Mouse (Mus musculus) liver, embryonic 13.5 days (tissue): ENCODE data around the gene Krt12. TPM values are rescaled to one million over a fixed set of nuclear protein-coding genes. Genes with fewer than 3 reads are reported as not detected.

ENCODE experiments used
- ATAC-seq: fragments of 200-750 bp; cut with Nextera tagmentation; 2 replicates; pipeline ENCODE4 v1.8.0; 2017; ENCODE audit warnings: low read depth, mild to moderate bottlenecking, moderate number of reproducible peaks, moderate library complexity
- DNase-seq: peaks from one replicate; pipeline ENCODE4 v3.0.0; 2022
- H3K27ac ChIP-seq: fragments of 300-500 bp; sonication (generic); 2 replicates; pipeline ENCODE4 v1.5.1; 2015; ENCODE audit warnings: moderate library complexity, mild to moderate bottlenecking, inconsistent platforms
- H3K27me3 ChIP-seq: fragments of 300-500 bp; sonication (generic); 2 replicates; pipeline ENCODE4 v1.6.1; 2015; ENCODE audit warnings: mild to moderate bottlenecking, inconsistent platforms
- H3K36me3 ChIP-seq: fragments of 300-500 bp; sonication (generic); 2 replicates; pipeline ENCODE4 v1.6.1; 2015; ENCODE audit warnings: mild to moderate bottlenecking, inconsistent platforms
- H3K4me1 ChIP-seq: fragments of 300-500 bp; sonication (generic); replicated peaks from 2 replicates; pipeline ENCODE4 v1.6.1; 2015; ENCODE audit warnings: inconsistent platforms
- H3K4me2 ChIP-seq: fragments of 300-500 bp; sonication (generic); 2 replicates; pipeline ENCODE4 v1.6.1; 2015; ENCODE audit warnings: inconsistent platforms, mild to moderate bottlenecking, moderate library complexity
- H3K4me3 ChIP-seq: fragments of 300-500 bp; sonication (generic); replicated peaks from 2 replicates; pipeline ENCODE4 v1.5.1; 2015; ENCODE audit warnings: mild to moderate bottlenecking, inconsistent platforms
- H3K9ac ChIP-seq: fragments of 300-500 bp; sonication (generic); 2 replicates; pipeline ENCODE4 v1.6.1; 2015; ENCODE audit warnings: mild to moderate bottlenecking, inconsistent platforms
- H3K9me3 ChIP-seq: fragments of 300-500 bp; sonication (generic); replicated peaks from 2 replicates; pipeline ENCODE4 v1.6.1; 2016; ENCODE audit warnings: inconsistent platforms
- WGBS: fragments of 180-500 bp; shearing (Covaris S2); methylation state at CpG from one replicate; pipeline ENCODE4 v1.1.7; 2015; ENCODE audit not compliant: insufficient replicate concordance; 5-methylcytosine and 5-hydroxymethylcytosine counted together
- polyA plus RNA-seq: library from polyadenylated mRNA; unstranded; fragments of >200 nt; fragmentation: Nextera tagmentation; extraction: Ambion mirVana; gene quantifications from 2 replicates; pipeline ENCODE4 v1.2.1, GENCODE M21; 2015

The Krt12 gene
- polyA plus RNA-seq, 1 experiment from 2014 or later: not detected

- H3K36me3 ChIP-seq: no peaks in the 10 kb centered on the region
- no peaks in the 10 kb centered on the region for H3K9me3 ChIP-seq
- H3K4me2 ChIP-seq: no peak overlapping the region
- no peak overlapping the region for H3K9ac ChIP-seq
- no peak for DNase-seq
- ATAC-seq: no peak
- no peaks in the 10 kb centered on the region for H3K27me3 ChIP-seq
- WGBS: 39% methylated on average over 8 of the region's 8 CpGs
- no peak overlapping the region for H3K4me3 ChIP-seq
- H3K4me1 ChIP-seq: no peaks in the 10 kb centered on the region
- no peak overlapping the region for H3K27ac ChIP-seq
Observed at GRCm38 (mm10) chr11:99398832-99399231, 23.2 kb downstream of the Krt12 start.

GRCm38 (mm10) chr11:99398084-99398483, 24.0 kb downstream of the Krt12 start:
- Histone ChIP-seq H3K4me3 (no peak overlapping the region), H3K27me3 (no peaks in the 10 kb centered on the region), H3K36me3 (no peaks in the 10 kb centered on the region), H3K4me1 (no peaks in the 10 kb centered on the region), H3K9ac (no peak overlapping the region), H3K27ac (no peak overlapping the region), H3K4me2 (no peak overlapping the region), H3K9me3 (no peaks in the 10 kb centered on the region)
- DNase-seq (no peak), ATAC-seq (no peak)
- 50% methylated on average over 3 of the region's 3 CpGs for WGBS

GRCm38 (mm10) chr11:99396661-99397060, 25.4 kb downstream of the Krt12 start:
- Histone ChIP-seq H3K4me2 (no peak overlapping the region), H3K9me3 (no peaks in the 10 kb centered on the region), H3K4me1 (no peaks in the 10 kb centered on the region), H3K9ac (no peak overlapping the region), H3K4me3 (no peak overlapping the region), H3K36me3 (no peaks in the 10 kb centered on the region), H3K27ac (no peak overlapping the region), H3K27me3 (no peaks in the 10 kb centered on the region)
- WGBS: 70% methylated on average over 2 of the region's 2 CpGs
- no peak for ATAC-seq
- DNase-seq: no peak

DNA sequence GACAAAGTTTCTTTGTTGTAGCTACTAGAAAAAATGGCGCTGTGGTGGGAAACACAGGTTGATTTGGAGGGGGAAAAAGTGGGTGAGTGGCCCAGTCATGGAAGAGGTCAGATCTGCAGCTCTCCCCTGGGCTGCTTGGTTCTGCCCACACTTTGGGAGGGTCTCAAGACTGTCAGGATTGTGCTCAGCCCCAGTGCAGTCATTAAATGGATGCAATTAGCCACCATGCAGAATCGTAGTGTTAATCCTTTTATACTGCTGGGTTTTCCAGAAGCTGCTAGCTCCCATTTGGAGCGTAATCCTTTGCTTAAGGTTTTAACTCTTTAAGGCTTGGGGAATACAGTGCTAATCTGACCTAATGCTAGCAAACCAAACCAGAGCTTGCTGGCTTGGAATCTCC, 26.0 kb downstream of the Krt12 start:
- Histone ChIP-seq H3K9ac (no peak overlapping the region), H3K27me3 (0 out of 2 replicates have a peak, but pooled peaks cover under 1% of the 10 kb centered on the region), H3K4me3 (no peak overlapping the region), H3K4me1 (no peaks in the 10 kb centered on the region), H3K27ac (no peak overlapping the region), H3K36me3 (no peaks in the 10 kb centered on the region), H3K9me3 (no peaks in the 10 kb centered on the region), H3K4me2 (no peak overlapping the region)
- ATAC-seq (no peak), DNase-seq (no peak)
- 48% methylated on average over 3 of the region's 3 CpGs for WGBS

DNA sequence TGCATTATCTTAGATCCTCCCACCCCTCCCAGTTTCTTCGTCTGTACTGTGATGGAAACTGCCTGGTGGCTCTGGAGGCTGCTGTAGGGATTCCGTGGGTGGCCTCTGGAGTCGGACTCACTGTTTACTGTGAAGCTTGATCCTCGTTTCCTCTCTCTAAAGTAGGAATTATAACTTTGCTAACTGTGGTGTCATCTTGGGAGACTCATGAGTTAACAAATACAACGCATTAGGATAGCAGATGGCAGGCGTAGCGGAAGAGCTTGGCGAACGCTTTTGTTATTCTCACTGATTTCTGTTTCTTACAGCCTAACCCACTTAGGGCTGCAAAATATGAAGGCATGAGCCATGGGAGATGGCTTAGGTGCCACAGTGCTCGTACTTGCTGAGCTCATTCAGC, 29.6 kb downstream of the Krt12 start:
- ATAC-seq (no peak), DNase-seq (no peak)
- WGBS: 68% methylated on average over 10 of the region's 10 CpGs
- no peak overlapping the region for H3K4me2 ChIP-seq
- H3K4me3 ChIP-seq: no peak overlapping the region
- H3K27me3 ChIP-seq: peaks cover 8% of the 10 kb centered on the region; the same call in 1 of the 2 replicates
- no peak overlapping the region for H3K27ac ChIP-seq
- H3K36me3 ChIP-seq: no peaks in the 10 kb centered on the region
- no peaks in the 10 kb centered on the region for H3K9me3 ChIP-seq
- no peaks in the 10 kb centered on the region for H3K4me1 ChIP-seq
- no peak overlapping the region for H3K9ac ChIP-seq

GRCm38 (mm10) chr11:99391375-99391774, 30.7 kb downstream of the Krt12 start:
- ATAC-seq (no peak), DNase-seq (no peak)

GRCm38 (mm10) chr11:99390866-99391265, 31.2 kb downstream of the Krt12 start:
- DNase-seq: no peak
- H3K4me1 ChIP-seq: peaks cover 6% of the 10 kb centered on the region
- 58% methylated on average over 7 of the region's 7 CpGs for whole genome bisulfite sequencing
- no peak overlapping the region for H3K4me2 ChIP-seq
- H3K36me3 ChIP-seq: no peaks in the 10 kb centered on the region
- peaks cover 8% of the 10 kb centered on the region; the same call in 1 of the 2 replicates for H3K27me3 ChIP-seq
- no peaks in the 10 kb centered on the region for H3K9me3 ChIP-seq
- H3K9ac ChIP-seq: no peak overlapping the region
- no peak overlapping the region for H3K27ac ChIP-seq
- H3K4me3 ChIP-seq: no peak overlapping the region
- no peak for ATAC-seq

More at GRCm38 (mm10) chr11:99391375-99391774, 30.7 kb downstream of the Krt12 start:
- H3K4me3 ChIP-seq: no peak overlapping the region
- no peak overlapping the region for H3K27ac ChIP-seq
- H3K36me3 ChIP-seq: no peaks in the 10 kb centered on the region
- peaks cover 5% of the 10 kb centered on the region for H3K4me1 ChIP-seq
- H3K27me3 ChIP-seq: peaks cover 8% of the 10 kb centered on the region; the same call in 1 of the 2 replicates
- H3K9me3 ChIP-seq: no peaks in the 10 kb centered on the region
- no peak overlapping the region for H3K9ac ChIP-seq
- H3K4me2 ChIP-seq: no peak overlapping the region
- 58% methylated on average over 6 of the region's 6 CpGs for WGBS

DNA sequence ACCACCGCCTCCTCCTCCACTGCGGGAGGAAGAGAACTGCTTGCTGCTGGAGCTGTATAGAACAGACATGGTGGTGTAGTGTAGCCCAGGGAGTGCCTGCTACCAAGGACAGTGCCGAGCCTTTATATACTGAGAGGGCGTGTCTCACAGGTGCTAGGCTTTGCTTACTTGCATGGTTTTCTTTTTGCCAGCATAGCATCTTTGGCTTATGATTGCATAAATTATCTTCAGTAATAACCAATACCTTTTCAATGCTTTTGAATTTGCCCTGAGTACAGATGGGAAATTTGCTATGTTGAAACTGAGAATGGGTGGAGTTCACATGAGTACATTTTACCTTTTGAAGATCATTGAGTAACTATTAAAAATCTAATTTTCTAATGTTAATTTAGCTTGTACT, 32.8 kb downstream of the Krt12 start, which contains the start of gene Krt10:
Gene Krt10 (minus strand): TSS at position 101 of the 400 bp plus-strand sequence.
- H3K27ac ChIP-seq: no peak within 1 kb of the TSS
- H3K27me3 ChIP-seq: peaks cover 11% of the 10 kb centered on the region
- H3K9me3 ChIP-seq: no peaks in the 10 kb centered on the region
- no peak within 1 kb of the TSS for H3K4me2 ChIP-seq
- H3K9ac ChIP-seq: no peak within 1 kb of the TSS
- peaks cover 6% of the 10 kb centered on the region for H3K4me1 ChIP-seq
- ATAC-seq: no peak
- 65% methylated on average over 4 of the region's 4 CpGs for WGBS
- no peaks in the 10 kb centered on the region for H3K36me3 ChIP-seq
- no peak within 1 kb of the TSS for H3K4me3 ChIP-seq
- DNase-seq: no peak

GRCm38 (mm10) chr11:99388661-99389060, 33.4 kb downstream of the Krt12 start:
- H3K27ac ChIP-seq: no peak overlapping the region
- DNase-seq: no peak
- H3K36me3 ChIP-seq: no peaks in the 10 kb centered on the region
- peaks cover 6% of the 10 kb centered on the region for H3K4me1 ChIP-seq
- peaks cover 13% of the 10 kb centered on the region for H3K27me3 ChIP-seq
- H3K9ac ChIP-seq: no peak overlapping the region
- 80% methylated on average over 18 of the region's 18 CpGs for WGBS
- no peak overlapping the region for H3K4me2 ChIP-seq
- no peak for ATAC-seq
- H3K9me3 ChIP-seq: no peaks in the 10 kb centered on the region
- no peak overlapping the region for H3K4me3 ChIP-seq

DNA sequence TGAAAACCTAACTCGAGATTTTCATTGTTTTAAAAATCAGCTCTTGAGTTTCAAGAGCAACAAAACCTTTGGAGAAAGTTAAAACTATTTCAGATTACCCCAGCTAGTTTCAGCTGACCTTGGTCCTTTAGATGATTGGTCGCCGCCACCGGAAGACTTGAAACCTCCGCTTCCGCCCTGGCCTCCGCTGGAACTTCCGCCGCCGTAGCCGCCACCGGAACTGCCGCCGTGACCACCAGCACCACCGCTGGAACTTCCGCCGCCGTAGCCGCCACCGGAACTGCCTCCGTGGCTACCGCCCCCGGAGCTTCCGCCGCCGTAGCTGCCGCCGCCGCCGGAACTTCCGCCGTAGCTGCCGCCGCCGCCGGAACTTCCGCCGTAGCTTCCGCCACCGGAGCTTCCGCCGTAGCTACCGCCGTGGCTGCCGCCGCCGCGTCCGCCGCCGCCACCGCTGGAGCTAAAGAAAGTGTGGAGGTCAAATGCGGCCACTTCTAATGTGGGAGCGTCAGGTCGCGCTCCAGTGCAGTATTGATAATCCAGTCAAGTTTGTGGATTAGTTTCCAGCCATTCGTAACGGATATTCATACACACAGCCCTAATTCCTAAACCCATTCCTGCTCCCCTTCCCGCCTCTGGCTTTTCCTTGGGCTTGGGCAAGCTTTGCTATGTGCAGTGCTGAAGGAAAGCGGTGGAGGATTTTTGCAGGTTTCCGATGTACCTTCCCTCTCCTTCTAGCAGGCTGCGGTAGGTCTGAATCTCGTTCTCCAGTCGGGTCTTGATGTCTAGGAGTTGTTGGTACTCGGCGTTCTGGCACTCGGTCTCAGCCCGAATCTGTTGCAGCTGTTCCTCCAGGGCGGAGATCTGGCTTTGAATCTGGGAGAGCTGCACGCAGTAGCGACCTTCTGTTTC, 36.0 kb downstream of the Krt12 start:
- H3K9me3 ChIP-seq: no peaks in the 10 kb centered on the region
- ATAC-seq (peak; percentile 83), DNase-seq (peak; percentile 61)
- 5% methylated on average over 71 of the region's 71 CpGs for WGBS
- peak overlapping the region; percentile 62 for H3K4me3 ChIP-seq
- peak overlapping the region; percentile 84 for H3K27ac ChIP-seq
- H3K4me1 ChIP-seq: peaks cover 6% of the 10 kb centered on the region
- peak overlapping the region; percentile 70 for H3K4me2 ChIP-seq
- peaks cover 16% of the 10 kb centered on the region for H3K27me3 ChIP-seq
- peak overlapping the region; percentile 59 for H3K9ac ChIP-seq
- H3K36me3 ChIP-seq: no peaks in the 10 kb centered on the region

- H3K4me1 ChIP-seq: no peaks in the 10 kb centered on the region
- peak; percentile 24 for DNase-seq
- H3K4me3 ChIP-seq: no peak overlapping the region
- no peak overlapping the region for H3K4me2 ChIP-seq
- no peak overlapping the region for H3K27ac ChIP-seq
- ATAC-seq: no peak
- no peaks in the 10 kb centered on the region for H3K36me3 ChIP-seq
- 16% methylated on average over 5 of the region's 5 CpGs for WGBS
- H3K9me3 ChIP-seq: no peaks in the 10 kb centered on the region
- H3K27me3 ChIP-seq: peaks cover 7% of the 10 kb centered on the region; the same call in 1 of the 2 replicates
- H3K9ac ChIP-seq: no peak overlapping the region
Observed at GRCm38 (mm10) chr11:99379568-99379967, 42.5 kb downstream of the Krt12 start.

GRCm38 (mm10) chr11:99374803-99375202, 47.3 kb downstream of the Krt12 start, which contains the start of gene Krt28:
Krt28 (minus strand) TSS chr11:99374903.
- no peak within 1 kb of the TSS for H3K4me3 ChIP-seq
- H3K27me3 ChIP-seq: no peaks in the 10 kb centered on the region
- no peak within 1 kb of the TSS for H3K4me2 ChIP-seq
- 70% methylated on average over 13 of the region's 13 CpGs for WGBS
- no peaks in the 10 kb centered on the region for H3K4me1 ChIP-seq
- no peaks in the 10 kb centered on the region for H3K9me3 ChIP-seq
- H3K27ac ChIP-seq: no peak within 1 kb of the TSS
- no peaks in the 10 kb centered on the region for H3K36me3 ChIP-seq
- ATAC-seq (no peak), DNase-seq (no peak)
- no peak within 1 kb of the TSS for H3K9ac ChIP-seq
